Mouse (Mus musculus): Measurements from ENCODE around the gene Sh2b3.

GRCm38 (mm10) chr5:121824121-121824520 lies 13.3 kb downstream of the Sh2b3 start:
- TF ChIP-seq CTCF (IDR thresholded peaks at IDR 0.05; ENCODE audit: low read depth) (no peak), EP300 (IDR thresholded peaks at IDR 0.05; ENCODE audit: low read depth) (no peak)

All from liver, embryonic 14.5 days (tissue).